Mouse (Mus musculus): ENCODE data around the gene Prdm11.

DNA sequence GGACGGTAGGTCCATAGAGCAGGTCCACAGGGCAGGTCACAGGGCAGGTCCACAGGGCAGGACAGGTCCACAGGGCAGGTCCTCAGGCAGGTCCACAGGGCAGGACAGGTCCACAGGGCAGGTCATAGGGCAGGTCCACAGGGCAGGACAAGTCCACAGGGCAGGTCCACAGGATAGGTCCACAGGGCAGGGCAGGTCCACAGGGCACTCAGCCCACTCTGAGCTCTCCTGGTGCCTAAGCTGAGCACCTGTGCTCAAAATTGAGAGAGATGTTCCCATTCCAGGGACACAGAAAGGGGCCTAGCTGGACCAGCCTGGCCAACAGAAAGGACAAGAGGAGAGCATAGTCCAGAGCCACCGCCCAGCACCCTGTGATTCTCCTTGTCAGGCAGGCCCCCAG, 46.4 kb upstream of the Prdm11 start:
- no peak for TF ChIP-seq POLR2A (IDR thresholded peaks at IDR 0.05; ENCODE audit: extremely low read depth, insufficient read depth, low read length)
- no peak for TF ChIP-seq CTCF (IDR thresholded peaks at IDR 0.05; ENCODE audit: low read depth, low read length)
